Mouse (Mus musculus) ovary, postnatal 36 days (tissue): Measurements from ENCODE around the gene Plbd1.

Experiments used
- DNase-seq: peaks from one replicate; pipeline ENCODE4 v3.0.0; 2022; ENCODE audit warnings: low spot score, mixed read lengths

The Plbd1 gene

GRCm38 (mm10) chr6:136650664-136651063 is 11.1 kb downstream of the Plbd1 start:
- DNase-seq = no peak

- no peak for DNase-seq
Measured at GRCm38 (mm10) chr6:136647455-136647861, 14.3 kb downstream of the Plbd1 start.

- DNase-seq = no peak
Measured at GRCm38 (mm10) chr6:136646207-136646606, 15.5 kb downstream of the Plbd1 start.

GRCm38 (mm10) chr6:136645754-136646153 is 16.0 kb downstream of the Plbd1 start:
- DNase-seq = no peak

GRCm38 (mm10) chr6:136644171-136644570 is 17.6 kb downstream of the Plbd1 start:
- no peak for DNase-seq

GRCm38 (mm10) chr6:136634982-136635381 is 26.7 kb downstream of the Plbd1 start:
- no peak for DNase-seq

- no peak for DNase-seq
Measured at GRCm38 (mm10) chr6:136633719-136634118, 28.0 kb downstream of the Plbd1 start.

GRCm38 (mm10) chr6:136633154-136633553 is 28.6 kb downstream of the Plbd1 start:
- DNase-seq = no peak

GRCm38 (mm10) chr6:136631945-136632534 is 29.7 kb downstream of the Plbd1 start:
- no peak for DNase-seq

- no peak for DNase-seq
Measured at GRCm38 (mm10) chr6:136631519-136631918, 30.2 kb downstream of the Plbd1 start.

- DNase-seq = no peak
Measured at GRCm38 (mm10) chr6:136629639-136630038, 32.1 kb downstream of the Plbd1 start.

GRCm38 (mm10) chr6:136625421-136625820 is 36.3 kb downstream of the Plbd1 start:
- no peak for DNase-seq

GRCm38 (mm10) chr6:136620361-136621139 is 41.2 kb downstream of the Plbd1 start:
- peak; percentile 67 for DNase-seq

GRCm38 (mm10) chr6:136614156-136614555 is 47.6 kb downstream of the Plbd1 start:
- DNase-seq = no peak

- DNase-seq = no peak
Measured at GRCm38 (mm10) chr6:136612312-136612711, 49.4 kb downstream of the Plbd1 start.

- DNase-seq = no peak
Measured at GRCm38 (mm10) chr6:136611351-136612215, 50.1 kb downstream of the Plbd1 start.

GRCm38 (mm10) chr6:136602601-136603000 is 59.1 kb downstream of the Plbd1 start:
- DNase-seq = no peak

- no peak for DNase-seq
Measured at GRCm38 (mm10) chr6:136594541-136594940, 67.2 kb downstream of the Plbd1 start.

GRCm38 (mm10) chr6:136590739-136591138 is 71.0 kb downstream of the Plbd1 start:
- DNase-seq = no peak

GRCm38 (mm10) chr6:136566002-136566401 is 95.7 kb downstream of the Plbd1 start:
- DNase-seq = no peak
